Mouse (Mus musculus) heart, embryonic 11.5 days (tissue): ENCODE measurements around the gene A930004D18Rik. TPM values are rescaled to one million over a fixed set of nuclear protein-coding genes. Genes with fewer than 3 reads are reported as not detected.

Source experiments
- ATAC-seq: fragments of 200-750 bp; cut with Nextera tagmentation; replicated peaks from 2 replicates; pipeline ENCODE4 v1.8.0; 2017; ENCODE audit warnings: moderate library complexity; ENCODE audit not compliant: insufficient number of reproducible peaks, low FRiP score, low TSS enrichment
- H3K27ac ChIP-seq: fragments of 300-500 bp; sonication (generic); 2 replicates; pipeline ENCODE4 v1.5.1; 2014; ENCODE audit warnings: mild to moderate bottlenecking, low read depth, low read length
- H3K27me3 ChIP-seq: fragments of 300-500 bp; sonication (generic); 2 replicates; pipeline ENCODE4 v1.6.1; 2014; ENCODE audit warnings: mild to moderate bottlenecking, low read length, mixed read lengths; ENCODE audit not compliant: control insufficient read depth, insufficient read depth
- H3K36me3 ChIP-seq: fragments of 300-500 bp; sonication (generic); 2 replicates; pipeline ENCODE4 v1.6.1; 2014; ENCODE audit warnings: mild to moderate bottlenecking, low read length, moderate library complexity, mixed read lengths; ENCODE audit not compliant: control insufficient read depth, insufficient read depth
- H3K4me1 ChIP-seq: fragments of 300-500 bp; sonication (generic); 2 replicates; pipeline ENCODE4 v1.6.1; 2014; ENCODE audit warnings: low read length; ENCODE audit not compliant: control insufficient read depth, insufficient read depth
- H3K4me2 ChIP-seq: fragments of 300-500 bp; sonication (generic); 2 replicates; pipeline ENCODE4 v1.6.1; 2014; ENCODE audit warnings: mild to moderate bottlenecking, moderate library complexity
- H3K4me3 ChIP-seq: fragments of 300-500 bp; sonication (generic); 2 replicates; pipeline ENCODE4 v1.5.1; 2014; ENCODE audit warnings: low read depth, low read length
- H3K9ac ChIP-seq: fragments of 300-500 bp; sonication (generic); 2 replicates; pipeline ENCODE4 v1.6.1; 2014; ENCODE audit warnings: mild to moderate bottlenecking, low read depth, low read length, moderate library complexity
- H3K9me3 ChIP-seq: fragments of 300-500 bp; sonication (generic); replicated peaks from 2 replicates; pipeline ENCODE4 v1.6.1; 2016; ENCODE audit warnings: low read length; ENCODE audit not compliant: control insufficient read depth
- WGBS: fragments of 180-500 bp; shearing (Covaris S2); extraction: QIAGEN DNeasy Blood & Tissue Kit; methylation state at CpG from one replicate; pipeline ENCODE4 v1.1.7; 2014; ENCODE audit not compliant: insufficient replicate concordance; 5-methylcytosine and 5-hydroxymethylcytosine counted together
- polyA plus RNA-seq: library from polyadenylated mRNA; unstranded; fragments of >200 nt; fragmentation: Nextera tagmentation; extraction: Ambion mirVana; gene quantifications from 2 replicates; pipeline ENCODE4 v1.2.1, GENCODE M21; 2014

A930004D18Rik gene
- polyA plus RNA-seq, 1 experiment from 2014 or later, result 7.1 TPM

DNA sequence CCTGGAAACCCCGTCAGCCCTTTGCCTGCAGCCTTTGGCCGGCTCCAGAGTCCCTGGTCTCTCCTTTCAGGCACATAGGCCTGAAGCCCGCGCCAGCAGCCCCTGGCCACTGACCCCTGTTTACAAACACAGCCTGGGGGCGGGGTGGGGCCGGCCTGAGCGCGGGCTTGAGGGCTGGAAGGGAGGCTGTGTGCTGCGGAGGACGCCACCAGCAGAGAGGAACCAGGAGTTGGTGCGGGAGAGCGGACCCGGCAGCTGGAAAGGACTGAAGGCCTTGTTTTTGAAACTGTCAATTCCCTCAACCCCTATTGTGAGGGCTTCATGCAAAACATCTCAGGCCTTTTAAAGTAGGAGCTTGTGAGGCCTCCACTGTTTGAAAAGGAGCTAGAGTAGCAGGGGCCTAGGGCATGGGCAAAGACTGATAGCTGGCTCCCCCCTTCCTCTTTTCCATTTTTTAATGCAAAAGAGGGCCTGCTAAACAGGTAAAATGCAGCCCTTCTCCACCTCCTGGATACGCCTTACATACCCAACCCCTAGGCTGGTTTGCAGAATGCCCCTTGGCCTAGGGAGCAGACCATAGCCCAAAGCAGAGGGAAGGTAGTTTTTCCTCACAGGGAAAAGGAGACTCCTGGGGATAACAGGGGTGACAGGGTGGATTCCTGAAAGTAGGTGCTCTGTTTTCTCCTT, 3.8 kb upstream of the A930004D18Rik start:
- peak; percentile 52; the same call in 1 of the 2 replicates for ATAC-seq
- Histone ChIP-seq H3K27me3 (no peaks in the 10 kb centered on the region), H3K27ac (peak overlapping the region; percentile 70), H3K4me2 (peak overlapping the region; percentile 81), H3K4me1 (peaks cover 51% of the 10 kb centered on the region), H3K4me3 (peak overlapping the region; percentile 42), H3K9me3 (no peaks in the 10 kb centered on the region), H3K9ac (peak overlapping the region; percentile 88), H3K36me3 (no peaks in the 10 kb centered on the region)
- WGBS, result 13% methylated on average over 14 of the region's 14 CpGs

- Histone ChIP-seq H3K4me2 (peak overlapping the region; percentile 81), H3K27me3 (no peaks in the 10 kb centered on the region), H3K27ac (peak overlapping the region; percentile 70), H3K4me1 (peaks cover 51% of the 10 kb centered on the region), H3K4me3 (peak overlapping the region; percentile 42), H3K9ac (peak overlapping the region; percentile 88), H3K36me3 (no peaks in the 10 kb centered on the region), H3K9me3 (no peaks in the 10 kb centered on the region)
- peak; percentile 29; the same call in 1 of the 2 replicates for ATAC-seq
- WGBS, result 30% methylated on average over 27 of the region's 27 CpGs
Observed at GRCm38 (mm10) chr2:18040347-18041160, 3.0 kb upstream of the A930004D18Rik start.

DNA sequence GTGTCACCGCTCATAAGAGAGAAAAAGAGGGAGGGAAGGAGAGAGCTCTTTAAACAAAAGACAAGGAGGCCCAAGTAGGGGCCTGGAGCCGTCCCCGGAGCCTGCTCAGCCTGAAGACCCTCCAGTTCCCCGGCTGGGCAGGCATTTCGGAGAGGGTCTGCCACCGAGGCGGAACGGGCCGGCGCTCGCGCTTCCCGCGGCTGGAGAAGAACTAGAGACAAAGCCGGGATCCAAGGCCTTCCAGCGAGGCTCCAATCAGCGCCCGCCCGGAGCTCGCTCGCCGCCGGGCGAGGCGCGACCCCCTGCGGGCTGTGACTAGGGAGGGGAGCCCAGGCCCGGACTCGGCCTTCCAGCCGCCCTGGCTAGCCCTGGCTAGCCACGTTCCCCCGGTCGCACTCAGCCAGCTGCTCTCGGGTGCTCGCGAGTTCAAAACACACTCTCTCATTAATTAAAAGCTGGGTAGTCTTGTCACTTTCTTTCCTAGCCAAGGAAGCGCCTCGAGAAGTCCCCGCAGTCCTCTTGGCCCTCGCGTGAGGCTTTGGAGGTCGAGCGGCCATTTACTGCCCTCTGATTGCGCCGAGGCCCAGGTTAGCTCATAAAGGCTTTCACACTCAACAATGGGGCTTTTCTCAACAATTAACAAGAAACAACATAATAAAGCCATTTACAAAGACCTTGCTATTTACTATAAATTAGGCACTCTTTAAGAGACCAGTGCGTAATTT, 2.2 kb upstream of the A930004D18Rik start:
- 7% methylated on average over 46 of the region's 46 CpGs for WGBS
- Histone ChIP-seq H3K27me3 (no peaks in the 10 kb centered on the region), H3K4me3 (peak overlapping the region; percentile 42), H3K27ac (peak overlapping the region; percentile 70), H3K4me2 (peak overlapping the region; percentile 81), H3K36me3 (no peaks in the 10 kb centered on the region), H3K9me3 (no peaks in the 10 kb centered on the region), H3K9ac (peak overlapping the region; percentile 88), H3K4me1 (peaks cover 51% of the 10 kb centered on the region)
- ATAC-seq, result 0 out of 2 replicates have a peak, but pooled peaks have one; percentile 58

- no peak overlapping the region for H3K4me3 ChIP-seq
- H3K27ac ChIP-seq, result peak overlapping the region; percentile 2; the same call in 1 of the 2 replicates
- no peaks in the 10 kb centered on the region for H3K9me3 ChIP-seq
- H3K36me3 ChIP-seq, result no peaks in the 10 kb centered on the region
- ATAC-seq, result no peak
- 38% methylated on average over 10 of the region's 10 CpGs for WGBS
- peak overlapping the region; percentile 88 for H3K9ac ChIP-seq
- no peaks in the 10 kb centered on the region for H3K27me3 ChIP-seq
- H3K4me1 ChIP-seq, result peaks cover 51% of the 10 kb centered on the region
- H3K4me2 ChIP-seq, result peak overlapping the region; percentile 81
Observed at GRCm38 (mm10) chr2:18038895-18039371, 1.4 kb upstream of the A930004D18Rik start.

GRCm38 (mm10) chr2:18038141-18038752, 710 bp upstream of the A930004D18Rik start:
- H3K36me3 ChIP-seq, result no peaks in the 10 kb centered on the region
- H3K9ac ChIP-seq, result no peak overlapping the region
- no peak overlapping the region for H3K27ac ChIP-seq
- no peaks in the 10 kb centered on the region for H3K27me3 ChIP-seq
- no peak overlapping the region for H3K4me3 ChIP-seq
- ATAC-seq, result no peak
- H3K4me2 ChIP-seq, result no peak overlapping the region; the same call in 1 of the 2 replicates
- no peaks in the 10 kb centered on the region for H3K9me3 ChIP-seq
- 48% methylated on average over 3 of the region's 3 CpGs for WGBS
- peaks cover 57% of the 10 kb centered on the region for H3K4me1 ChIP-seq

GRCm38 (mm10) chr2:18034371-18035250, 2.9 kb downstream of the A930004D18Rik start:
- no peaks in the 10 kb centered on the region for H3K36me3 ChIP-seq
- no peak overlapping the region for H3K4me3 ChIP-seq
- 77% methylated on average over 10 of the region's 10 CpGs for WGBS
- no peak overlapping the region for H3K4me2 ChIP-seq
- no peak for ATAC-seq
- no peak overlapping the region for H3K27ac ChIP-seq
- H3K27me3 ChIP-seq, result no peaks in the 10 kb centered on the region
- no peak overlapping the region for H3K9ac ChIP-seq
- peaks cover 45% of the 10 kb centered on the region for H3K4me1 ChIP-seq
- no peaks in the 10 kb centered on the region for H3K9me3 ChIP-seq

DNA sequence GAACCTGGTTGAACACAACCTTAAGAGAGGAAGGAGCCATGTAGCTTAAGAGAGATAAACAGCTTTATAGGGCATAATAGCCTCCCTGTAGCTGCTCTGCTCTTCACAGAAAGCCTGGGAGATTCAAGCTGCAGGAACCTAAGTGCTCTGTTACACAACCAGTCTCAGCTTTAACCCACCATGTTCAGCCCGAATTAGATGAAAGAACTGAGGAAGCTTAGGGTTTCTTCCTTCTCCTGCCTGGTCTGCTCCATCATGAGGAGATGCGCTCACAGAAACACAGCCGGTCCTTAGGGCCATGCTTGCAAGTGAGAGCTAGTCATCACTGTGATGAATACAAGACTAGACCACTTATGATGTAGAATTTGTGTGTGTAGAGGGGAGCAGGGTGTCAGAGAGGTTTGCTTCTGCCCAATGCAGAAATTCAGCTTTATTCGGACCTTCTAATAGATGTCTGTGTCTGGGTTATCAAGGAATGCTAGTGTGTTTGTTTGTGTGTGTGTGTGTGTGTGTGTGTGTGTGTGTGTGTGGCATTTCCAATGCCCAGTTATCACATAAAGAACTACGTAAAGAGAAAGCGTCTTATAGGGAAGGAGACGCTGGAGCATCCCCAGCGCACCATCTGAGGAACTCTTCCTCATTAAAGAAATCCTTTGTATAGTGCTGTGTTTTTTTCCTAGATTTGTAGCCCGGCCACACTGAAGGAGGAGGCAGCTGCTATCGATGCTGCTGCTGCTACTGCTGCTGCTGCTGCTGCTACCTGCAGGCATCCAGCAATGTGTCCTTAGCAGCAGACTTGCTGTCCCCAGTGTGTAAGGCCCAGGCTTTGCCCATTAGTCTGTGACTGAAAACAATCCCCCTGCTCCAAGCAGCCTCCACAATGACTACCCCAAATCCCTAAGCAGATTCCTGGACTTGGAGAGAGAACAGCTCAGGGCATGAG, 4.1 kb downstream of the A930004D18Rik start:
- H3K4me2 ChIP-seq, result peak overlapping the region; percentile 88
- no peak overlapping the region for H3K9ac ChIP-seq
- no peak for ATAC-seq
- WGBS, result 52% methylated on average over 10 of the region's 10 CpGs
- H3K36me3 ChIP-seq, result no peaks in the 10 kb centered on the region
- H3K4me1 ChIP-seq, result peaks cover 39% of the 10 kb centered on the region
- H3K27me3 ChIP-seq, result no peaks in the 10 kb centered on the region
- no peaks in the 10 kb centered on the region for H3K9me3 ChIP-seq
- 0 out of 2 replicates have a peak overlapping the region, but pooled peaks have one; percentile 12 for H3K4me3 ChIP-seq
- H3K27ac ChIP-seq, result peak overlapping the region; percentile 35; the same call in 1 of the 2 replicates
